Mouse (Mus musculus) spleen, postnatal 14 days (tissue): ENCODE results near the gene Smtnl2.

ENCODE experiments used
- DNase-seq, 2 experiments: peaks; one replicate each; pipeline ENCODE4 v3.0.0; 2021 to 2022; ENCODE audit warnings: low spot score in 2 of 2

Smtnl2 gene

DNA sequence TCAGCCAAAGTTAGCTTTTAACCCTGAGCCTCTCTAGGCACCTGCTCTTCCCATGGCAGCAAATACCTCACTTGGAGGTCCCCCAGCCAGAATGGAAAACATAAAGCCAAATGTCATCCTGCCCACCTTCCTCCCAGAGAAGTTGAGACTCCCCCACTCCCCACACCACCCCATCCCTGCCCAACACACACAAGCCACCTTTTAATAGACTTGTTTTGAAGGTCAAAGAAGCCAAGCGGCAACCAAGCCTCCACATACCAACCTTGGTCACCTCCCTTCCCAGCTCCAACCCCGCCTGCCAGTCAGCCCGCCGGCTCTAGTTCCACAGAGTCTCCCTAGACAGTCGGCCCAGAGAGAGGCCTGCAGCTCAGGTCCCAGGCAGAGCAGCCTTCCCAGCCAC is 9.5 kb downstream of the Smtnl2 start:
- DNase-seq = no peak

DNA sequence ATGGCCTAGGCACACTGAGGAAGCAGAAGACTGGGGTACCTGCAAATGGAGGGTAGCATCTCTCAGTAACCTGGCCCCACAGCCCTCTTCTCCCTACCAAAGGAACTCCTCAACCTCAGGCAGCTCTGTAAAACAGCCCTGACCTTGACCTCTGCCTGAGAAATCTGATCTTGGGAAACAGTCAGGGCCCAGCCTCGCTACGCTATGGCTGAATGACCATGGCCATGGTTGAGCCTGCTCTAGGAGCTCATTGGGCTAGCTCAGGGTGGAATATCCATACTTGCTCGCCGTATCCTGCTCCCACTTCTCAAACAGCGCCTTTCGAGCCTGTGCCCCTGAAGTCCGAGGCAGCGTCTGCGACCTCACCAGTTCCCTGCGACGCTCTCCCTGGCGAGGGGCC is 10.4 kb downstream of the Smtnl2 start:
- DNase-seq = no peak

DNA sequence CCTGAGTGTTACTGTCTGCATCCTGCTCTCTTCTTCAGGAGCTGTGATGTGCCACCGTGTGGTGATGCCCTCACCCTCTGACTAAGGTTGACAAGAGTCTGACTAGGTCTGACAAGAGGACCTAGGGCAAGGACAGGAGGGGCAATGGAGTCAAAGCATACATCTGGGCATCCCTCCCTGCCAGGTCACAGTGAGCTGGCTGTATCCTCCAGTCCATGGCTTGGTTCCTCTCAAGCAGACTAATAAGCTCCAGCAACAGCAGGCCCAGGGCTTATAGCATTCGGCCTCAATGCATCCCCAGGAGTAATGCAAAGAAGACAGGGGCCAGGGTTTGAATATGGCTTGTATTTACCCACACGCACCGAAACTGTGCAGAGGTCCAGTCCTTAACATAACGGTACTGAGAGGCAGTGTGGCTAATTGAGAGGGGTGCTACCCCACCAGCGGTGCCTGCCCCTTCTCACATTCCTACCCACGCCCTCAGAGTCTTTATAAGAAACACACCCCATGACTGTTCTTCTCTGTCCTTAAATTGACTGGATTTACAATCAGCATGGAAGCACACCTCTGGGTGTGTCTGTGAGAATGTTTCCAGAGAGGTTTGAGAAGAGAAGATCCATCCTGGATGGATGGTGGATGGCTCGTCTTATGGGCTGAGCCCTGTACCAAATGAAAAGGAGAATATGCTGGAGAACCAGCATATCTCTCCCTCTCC is 13.5 kb downstream of the Smtnl2 start:
- no peak for DNase-seq

DNA sequence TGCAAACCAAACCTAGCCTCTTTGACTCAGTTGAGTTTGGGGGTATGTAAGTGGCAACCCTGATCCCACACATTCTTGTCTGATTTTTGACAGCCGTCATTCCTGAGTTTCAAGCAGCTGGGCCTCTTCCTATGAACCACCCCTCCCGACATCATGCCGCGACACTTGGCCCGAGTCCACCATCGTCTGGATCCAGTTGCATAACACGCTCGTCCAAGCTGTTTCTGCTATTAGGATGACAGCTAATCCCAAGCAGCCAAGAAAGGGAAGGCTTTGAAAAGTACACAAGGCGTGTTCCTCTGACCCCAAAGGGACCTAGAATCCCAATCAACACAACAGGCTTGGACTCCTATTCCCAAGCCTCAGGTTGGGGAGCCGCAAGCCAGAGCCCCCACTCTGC is 14.4 kb downstream of the Smtnl2 start:
- no peak for DNase-seq

DNA sequence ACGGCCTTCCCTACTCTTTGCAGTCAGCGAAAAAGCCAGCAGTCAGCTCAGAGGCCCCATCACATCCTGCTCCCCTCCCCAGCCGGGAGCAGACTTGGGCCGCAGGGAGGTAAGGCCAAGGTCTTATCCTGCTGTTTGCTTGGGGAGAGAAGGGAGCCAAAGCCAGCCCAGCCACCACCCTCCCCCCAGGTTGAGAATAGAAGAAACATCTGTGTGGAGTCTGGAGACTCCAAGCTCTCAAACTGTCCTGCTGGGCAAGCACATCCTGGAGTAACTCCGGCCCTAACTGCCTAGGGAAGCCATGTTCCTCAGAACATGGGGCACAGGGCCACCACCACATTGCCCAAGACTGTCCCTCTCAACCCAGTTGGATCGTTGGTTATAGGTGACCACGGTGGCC is 14.9 kb downstream of the Smtnl2 start:
- no peak for DNase-seq

DNA sequence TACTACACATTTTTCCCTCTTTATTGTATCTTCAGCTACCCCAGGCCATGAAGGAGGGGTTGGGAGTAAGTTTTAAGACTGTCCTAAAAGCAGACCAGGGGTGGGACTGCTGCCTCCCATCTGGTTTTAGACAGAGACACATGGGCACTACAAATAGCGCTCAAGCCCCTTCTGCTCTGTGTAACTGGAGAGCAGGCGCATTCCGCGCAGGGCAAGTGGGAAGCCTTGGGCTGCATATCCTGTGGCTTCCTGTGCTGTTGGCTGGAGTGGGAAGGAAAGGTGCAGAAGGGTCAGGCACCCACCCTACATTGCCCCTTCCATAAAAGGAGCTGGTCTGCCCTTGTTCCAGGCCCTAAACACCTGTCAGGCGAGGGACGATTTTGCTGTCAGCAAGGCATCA is 15.9 kb downstream of the Smtnl2 start:
- no peak for DNase-seq

DNA sequence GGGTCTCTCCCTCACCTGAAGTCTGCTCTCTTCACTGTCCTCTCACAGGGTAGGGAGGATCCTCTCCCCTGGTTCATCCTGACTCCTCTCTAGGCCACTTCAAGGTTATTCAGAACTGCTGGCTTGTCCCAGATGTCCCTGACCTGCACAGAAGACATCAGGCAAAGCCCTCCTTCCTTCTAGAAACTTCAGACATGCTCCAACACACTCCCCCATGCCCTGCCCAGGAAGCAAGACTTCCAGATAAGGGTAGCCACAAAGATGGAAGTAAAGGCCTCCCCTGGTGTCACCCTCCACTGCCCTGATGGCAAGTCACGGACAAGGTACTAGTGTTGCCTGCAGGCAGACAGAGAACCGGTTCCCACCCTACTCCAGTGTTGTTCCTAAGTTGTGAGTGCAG is 16.8 kb downstream of the Smtnl2 start:
- DNase-seq = no peak

DNA sequence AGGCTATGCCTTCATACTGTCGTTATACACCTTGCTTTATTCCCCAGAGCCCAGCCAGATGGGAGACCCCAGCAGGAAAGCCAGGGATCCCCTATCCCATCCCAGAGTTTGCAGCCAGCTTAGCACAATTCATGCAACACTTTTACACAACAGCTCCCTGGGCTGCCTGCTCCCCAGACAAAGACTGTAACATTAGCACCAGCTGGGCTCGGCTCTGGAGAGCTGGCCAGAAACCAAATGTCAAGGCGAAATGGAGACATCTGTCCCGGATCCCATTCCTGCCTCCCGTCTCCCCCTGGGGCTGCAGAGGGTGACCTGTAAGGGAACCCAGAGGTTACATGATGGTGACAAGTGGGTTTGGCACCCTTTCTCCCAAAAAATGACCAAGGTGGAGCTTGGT is 17.8 kb downstream of the Smtnl2 start:
- DNase-seq = no peak

DNA sequence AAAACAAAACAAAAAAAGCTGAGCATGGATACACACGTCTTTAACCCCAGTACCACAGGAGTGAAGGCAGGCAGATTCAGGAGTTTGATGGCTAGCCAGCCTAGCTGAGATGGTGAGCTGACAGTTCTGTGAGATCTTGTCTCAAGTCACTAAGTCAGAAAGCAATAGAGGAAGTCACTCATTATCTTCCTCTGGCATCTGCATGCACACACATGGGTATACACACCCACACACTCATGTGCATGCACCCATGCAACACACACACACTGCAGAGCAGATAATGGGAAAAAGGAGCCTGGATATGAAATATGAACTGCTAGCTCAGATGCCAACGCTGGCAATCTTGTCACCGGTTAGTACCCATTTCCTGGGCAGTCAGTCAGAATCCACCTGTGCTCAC is 18.3 kb downstream of the Smtnl2 start:
- DNase-seq = no peak

DNA sequence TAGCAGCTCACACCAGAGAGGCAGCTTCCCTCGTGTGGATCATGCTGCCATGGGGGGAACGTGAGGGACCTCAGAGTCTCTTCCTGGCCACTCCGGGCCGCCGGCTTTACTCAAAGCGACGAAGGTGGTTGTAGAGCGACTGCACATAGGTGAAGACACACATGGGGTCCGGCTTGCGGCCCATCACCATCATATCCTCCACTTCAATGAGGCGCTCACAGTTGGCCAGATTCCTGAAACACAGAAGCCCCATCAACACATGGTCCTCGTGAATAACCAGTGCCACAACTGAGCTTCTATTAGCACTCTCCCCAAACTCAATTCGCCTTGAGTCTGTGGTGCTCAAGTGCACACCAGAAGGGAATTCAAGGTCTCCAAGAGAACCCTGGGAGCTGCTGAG is 20.3 kb downstream of the Smtnl2 start:
- DNase-seq = no peak

DNA sequence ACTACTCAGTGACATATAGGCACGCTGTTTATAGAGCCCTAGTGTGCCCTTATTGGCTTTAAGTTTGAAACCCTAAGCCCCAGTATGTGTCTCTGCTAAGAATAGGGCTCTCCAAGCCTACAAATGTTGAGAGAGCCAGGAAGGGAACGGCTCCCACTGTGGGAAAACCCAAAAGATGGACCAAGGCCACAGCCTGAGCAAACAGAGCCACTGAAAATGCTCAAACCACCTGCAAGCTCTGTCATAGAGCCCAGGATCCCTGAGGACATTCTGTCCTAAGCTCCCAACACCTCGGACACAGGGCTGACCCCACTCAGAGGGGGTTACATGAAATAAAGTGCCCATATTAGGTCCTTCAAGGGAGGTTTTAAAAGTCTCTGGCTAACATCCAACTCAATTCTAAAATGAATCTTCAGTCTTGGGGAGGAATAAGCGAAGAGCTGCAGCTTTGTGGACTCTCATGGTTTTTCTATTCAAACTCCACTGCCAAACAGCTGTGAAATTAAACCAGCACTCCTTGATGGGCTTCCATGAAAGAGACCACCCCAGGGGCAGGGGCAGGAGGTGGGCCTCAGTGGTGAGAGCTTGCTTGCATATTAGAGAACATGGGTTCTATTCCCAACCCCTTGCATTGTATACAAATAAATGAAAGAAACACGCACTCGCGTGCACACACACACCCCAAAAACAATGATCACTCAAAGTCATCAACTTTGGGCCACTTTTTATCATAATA is 21.9 kb downstream of the Smtnl2 start:
- DNase-seq = no peak

DNA sequence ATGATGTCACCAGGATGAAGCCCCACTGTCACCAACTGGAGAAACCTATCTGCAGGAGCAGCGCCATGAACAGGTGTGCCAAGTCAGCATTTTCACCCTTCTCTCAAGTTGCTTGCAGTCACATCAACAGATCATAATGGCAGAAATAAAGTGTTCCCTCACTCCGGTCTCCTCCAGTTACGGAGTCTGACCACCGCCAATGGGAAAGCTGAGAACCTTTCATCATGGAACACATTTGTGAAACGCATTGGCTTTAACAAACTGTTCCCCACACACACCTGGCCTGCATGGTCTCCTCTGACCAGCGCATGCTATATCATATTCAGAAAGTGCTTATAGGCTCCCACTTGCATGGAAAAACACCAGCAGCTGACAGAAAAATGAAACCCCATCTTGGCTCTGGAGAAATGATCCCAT is 23.4 kb downstream of the Smtnl2 start:
- no peak for DNase-seq

DNA sequence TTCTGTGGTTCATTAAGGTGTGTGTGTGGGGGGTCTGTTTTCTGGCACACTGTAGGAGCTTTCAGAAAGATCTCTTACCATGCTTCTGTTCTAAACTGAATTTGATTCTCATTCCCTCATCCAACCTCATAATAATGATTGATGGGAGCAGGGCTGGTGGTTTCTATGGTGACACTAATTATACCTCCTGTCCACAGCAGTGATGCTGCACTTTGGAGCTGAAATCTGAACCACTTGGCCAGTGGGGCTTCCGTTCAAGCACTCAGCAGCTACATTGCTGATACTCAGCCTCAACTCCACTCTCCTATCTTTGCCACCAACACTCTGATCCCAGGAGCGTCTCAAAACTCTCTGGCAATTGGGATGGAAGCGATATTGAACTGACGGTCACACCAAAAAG is 32.2 kb downstream of the Smtnl2 start:
- no peak for DNase-seq

DNA sequence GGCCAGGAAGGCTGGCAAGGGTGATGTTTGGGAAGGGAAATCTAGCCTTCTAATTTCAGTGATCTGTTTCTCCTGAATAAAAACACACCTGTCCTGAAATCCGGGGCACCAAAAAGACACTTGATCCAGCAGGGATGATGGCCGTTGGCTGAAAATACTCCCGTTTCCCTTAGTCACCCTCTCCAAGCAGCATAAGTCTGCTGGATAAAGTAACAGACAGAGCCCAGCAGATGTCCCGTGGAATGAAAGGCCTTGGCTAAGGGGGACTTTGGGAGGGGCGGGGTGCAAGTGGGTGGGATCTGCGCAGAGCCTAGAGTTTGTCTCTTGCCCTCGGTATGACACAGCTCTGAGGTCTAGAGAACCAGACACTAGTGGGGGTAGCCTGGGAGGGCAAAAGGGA is 33.3 kb downstream of the Smtnl2 start:
- DNase-seq = no peak

DNA sequence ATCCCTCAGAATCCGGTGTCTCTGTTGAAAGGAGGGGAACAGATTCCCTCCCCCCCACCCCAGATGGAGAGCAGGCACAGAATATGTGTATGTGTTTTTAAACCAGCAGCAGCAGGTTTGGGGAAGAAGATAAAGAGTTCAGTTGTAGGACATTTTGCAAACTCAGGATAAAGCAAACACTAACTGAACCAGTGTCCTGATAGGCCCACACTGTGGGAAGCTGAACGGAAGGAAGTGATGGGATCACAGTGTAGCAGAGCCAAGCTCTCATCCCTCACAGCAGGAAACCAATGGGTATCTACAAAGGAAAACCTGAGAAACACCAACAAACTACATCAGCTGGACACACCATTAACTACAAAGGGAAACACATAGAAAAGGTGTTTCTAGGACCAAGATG is 35.0 kb downstream of the Smtnl2 start:
- DNase-seq = no peak

DNA sequence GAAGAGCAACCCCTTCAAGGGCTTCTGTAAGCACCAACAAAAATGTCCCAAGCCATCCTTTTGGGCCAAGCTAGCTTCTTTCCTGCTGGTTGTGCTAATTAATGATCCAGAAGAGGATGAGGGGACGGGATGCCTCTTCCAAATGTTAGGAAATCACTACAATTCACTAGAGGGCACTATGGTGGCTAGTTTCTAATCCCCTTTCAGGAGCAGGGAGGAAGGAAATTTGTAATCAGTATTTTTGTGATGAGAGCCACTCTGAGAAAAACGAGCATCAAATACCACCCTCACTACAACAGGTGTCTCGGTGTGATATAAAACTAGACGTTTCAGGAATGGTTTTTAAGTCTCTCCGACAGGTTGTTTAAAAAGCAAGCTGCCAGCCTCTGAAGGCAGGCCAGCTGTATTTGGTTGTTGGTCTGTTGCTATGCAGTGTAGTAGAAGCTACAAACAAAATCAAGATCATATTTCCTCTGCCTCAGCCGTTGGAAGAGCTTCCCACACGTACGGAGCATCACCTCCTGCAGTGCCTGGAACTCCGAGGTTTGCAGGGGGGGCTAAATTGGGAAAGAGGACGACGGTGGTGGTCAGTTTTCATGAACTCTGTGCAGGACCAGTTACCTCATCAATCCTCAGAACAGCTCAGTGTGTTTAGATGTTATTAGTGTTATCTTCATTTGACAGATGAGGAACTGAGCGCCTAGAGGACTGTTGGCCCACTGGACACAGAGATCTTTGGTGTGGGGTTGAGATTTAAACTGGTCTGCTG is 41.4 kb downstream of the Smtnl2 start:
- DNase-seq = no peak

DNA sequence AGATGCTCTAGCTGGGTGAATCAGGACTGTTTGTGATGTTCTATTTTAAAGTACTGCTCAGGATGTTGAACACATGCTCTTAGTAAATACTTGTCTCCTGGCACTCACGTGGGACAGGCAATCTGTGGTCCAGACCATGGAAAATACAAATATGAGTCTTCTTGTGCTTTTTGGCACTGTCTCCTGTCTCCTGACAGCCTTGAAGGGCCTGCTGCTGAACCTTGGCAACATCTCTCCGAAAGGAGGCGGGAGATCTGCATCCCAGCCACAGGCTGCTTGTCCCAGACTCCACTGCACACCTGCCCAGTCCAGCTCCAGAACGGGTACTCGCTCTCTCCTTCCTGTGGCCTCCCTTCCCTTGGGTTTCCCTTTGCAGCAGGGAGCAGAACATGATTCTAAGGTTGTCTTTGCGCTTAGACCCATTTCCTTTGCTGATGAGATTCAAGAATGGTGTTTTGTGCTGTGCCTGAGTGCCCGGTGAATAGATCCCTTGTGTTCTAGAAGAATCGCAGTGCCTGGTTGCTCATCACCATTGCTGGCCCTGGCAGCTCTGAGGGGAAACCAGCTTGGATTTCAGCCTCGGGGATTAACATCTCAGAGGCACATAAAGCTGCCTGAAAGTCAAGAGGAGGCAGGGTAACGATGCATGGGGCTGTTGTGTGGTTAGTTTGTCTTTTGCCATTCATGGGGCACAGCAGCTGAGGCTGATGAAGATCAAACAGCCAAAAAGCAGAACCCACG is 43.4 kb downstream of the Smtnl2 start:
- no peak for DNase-seq

DNA sequence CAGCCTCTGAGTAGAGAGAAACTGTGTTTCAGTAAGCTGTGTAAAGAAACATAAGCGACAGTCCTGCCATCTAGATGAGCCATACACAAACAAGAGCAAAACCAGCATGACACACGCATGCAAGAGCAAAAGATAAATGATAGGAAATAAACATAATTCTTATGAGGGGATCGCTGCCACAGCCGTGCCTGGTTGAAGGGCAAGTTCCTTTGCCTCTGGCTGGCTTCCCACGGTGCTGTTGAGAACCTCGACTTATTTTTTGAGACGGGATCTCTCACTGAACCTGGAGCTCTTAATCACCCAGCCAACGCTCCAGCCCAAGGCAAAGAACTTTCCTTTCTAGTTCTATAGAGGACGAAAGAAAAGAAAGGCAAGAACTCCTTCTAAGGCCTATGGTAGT is 45.4 kb downstream of the Smtnl2 start:
- no peak for DNase-seq

DNA sequence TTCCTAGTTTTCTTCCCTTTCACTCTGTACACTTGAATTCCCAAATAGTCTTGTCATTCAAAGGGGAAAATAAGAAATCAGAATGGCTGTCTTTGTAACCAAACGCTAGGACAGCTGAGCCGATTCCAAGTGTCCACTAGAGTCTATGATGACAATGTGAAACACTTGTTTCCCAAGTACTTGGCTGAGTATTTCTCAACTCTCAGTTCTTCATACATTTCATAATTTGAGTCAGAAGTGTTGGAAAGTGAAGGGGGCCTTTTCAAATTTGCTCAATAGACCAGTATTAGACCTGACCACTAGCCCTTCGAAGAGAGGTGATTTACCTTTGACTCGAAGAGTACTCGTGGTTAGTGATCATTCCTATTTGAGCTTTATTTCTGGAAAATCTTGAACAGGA is 47.0 kb downstream of the Smtnl2 start:
- DNase-seq = no peak

DNA sequence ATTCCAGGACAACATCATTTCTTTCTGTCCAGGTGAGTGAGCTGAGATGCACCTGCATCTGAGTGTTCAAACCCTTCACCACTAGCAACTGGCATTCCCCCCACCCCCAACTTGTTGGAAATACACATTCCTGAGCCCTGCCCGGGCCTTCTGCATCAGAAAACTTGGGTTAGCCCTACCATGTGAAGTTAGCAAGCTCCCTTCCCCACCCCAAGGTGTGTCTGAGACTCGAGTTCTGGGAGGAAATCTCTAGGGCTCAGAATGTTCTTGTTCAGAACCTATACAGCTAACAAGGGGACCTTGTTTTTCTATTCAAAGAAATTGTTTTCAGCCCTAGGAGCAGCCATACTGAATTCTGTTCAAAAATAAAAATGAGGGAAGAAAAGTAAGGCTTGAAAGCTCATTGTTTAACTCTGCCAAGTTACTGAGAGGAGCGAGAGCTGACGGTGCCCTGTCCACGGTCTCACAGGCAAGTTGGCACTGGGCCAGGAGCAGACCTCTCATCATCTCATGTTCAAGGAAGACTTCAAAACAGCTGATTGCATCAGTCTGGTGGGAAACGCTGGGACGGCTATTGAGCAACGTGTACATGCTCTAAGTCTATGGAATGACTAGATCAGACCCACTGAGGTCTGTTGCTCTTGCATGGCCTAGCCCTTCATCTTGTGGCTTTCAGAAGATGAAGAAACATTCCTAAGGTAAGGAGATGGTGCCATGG is 47.8 kb downstream of the Smtnl2 start:
- DNase-seq = no peak

DNA sequence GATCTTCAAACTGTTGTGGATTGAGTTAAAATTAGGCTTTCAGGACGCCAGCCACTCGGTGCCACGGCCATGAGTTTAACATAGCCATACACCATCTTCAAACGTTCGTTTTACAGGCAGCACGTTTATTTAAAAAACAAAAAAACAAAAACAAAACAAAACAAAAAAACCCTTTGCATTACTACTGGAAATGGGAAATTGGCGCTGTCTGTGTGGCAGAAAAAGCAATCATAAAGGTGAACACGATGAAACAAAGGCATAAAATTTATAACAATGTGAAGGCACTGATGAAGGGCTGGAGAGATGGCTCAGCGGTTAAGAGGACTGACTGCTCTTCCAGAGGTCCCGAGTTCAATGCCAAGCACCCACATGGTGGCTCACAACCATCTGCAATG is 49.2 kb downstream of the Smtnl2 start, which contains the start of gene Tekt1:
TSS of gene Tekt1 (minus strand) at position 96 of the 395 bp plus-strand sequence.
- DNase-seq = no peak
